Mouse (Mus musculus) natural killer cell, adult 2 months (primary cell): Measurements from ENCODE around the gene Jkamp.
A peak's percentile ranks its signal among the peaks of the same experiment; 100 is the strongest.
"Not testable (repeated sequence)": the region's sequence is repeated elsewhere in the genome, so short reads cannot be mapped to it uniquely, and the experiment has no call there.

Source experiments
- DNase-seq, 2 experiments: peaks; one replicate each; pipeline ENCODE4 v3.0.0; 2022; ENCODE audit warnings: low spot score in 2 of 2

Gene Jkamp

GRCm38 (mm10) chr12:72085329-72086165 is at the start of gene Jkamp, which contains the start of gene L3hypdh:
Gene Jkamp, plus strand, starts transcription at chr12:72085589.
Gene L3hypdh, minus strand, starts transcription at chr12:72085439.
- DNase-seq, result peak; percentile 100

GRCm38 (mm10) chr12:72036097-72036661 is 49.2 kb upstream of the Jkamp start:
- DNase-seq, result no peak

- no peak for DNase-seq
Observed at GRCm38 (mm10) chr12:72037049-72037448, 48.3 kb upstream of the Jkamp start.

- DNase-seq, result no peak
Observed at GRCm38 (mm10) chr12:72038866-72039265, 46.5 kb upstream of the Jkamp start.

- no peak for DNase-seq
Observed at GRCm38 (mm10) chr12:72039501-72039900, 45.9 kb upstream of the Jkamp start.

- DNase-seq, result no peak
Observed at GRCm38 (mm10) chr12:72041238-72041637, 44.2 kb upstream of the Jkamp start.

- no peak for DNase-seq
Observed at GRCm38 (mm10) chr12:72047513-72047912, 37.9 kb upstream of the Jkamp start.

- not testable (repeated sequence) for DNase-seq
Observed at GRCm38 (mm10) chr12:72050156-72050555, 35.2 kb upstream of the Jkamp start.

GRCm38 (mm10) chr12:72050821-72051220 is 34.6 kb upstream of the Jkamp start:
- DNase-seq, result no peak

- no peak for DNase-seq
Observed at GRCm38 (mm10) chr12:72052571-72052970, 32.8 kb upstream of the Jkamp start.

- DNase-seq, result no peak
Observed at GRCm38 (mm10) chr12:72053303-72053702, 32.1 kb upstream of the Jkamp start.

- no peak for DNase-seq
Observed at GRCm38 (mm10) chr12:72053851-72054250, 31.5 kb upstream of the Jkamp start.

- DNase-seq, result no peak
Observed at GRCm38 (mm10) chr12:72057780-72058179, 27.6 kb upstream of the Jkamp start.

- no peak for DNase-seq
Observed at GRCm38 (mm10) chr12:72069626-72070326, 15.6 kb upstream of the Jkamp start.

- peak; percentile 59 to 72 for DNase-seq
Observed at GRCm38 (mm10) chr12:72070327-72071269, 14.8 kb upstream of the Jkamp start, which contains the start of gene Gpr135. Gene Gpr135, minus strand, starts transcription at chr12:72071125.

- DNase-seq, result no peak
Observed at GRCm38 (mm10) chr12:72078248-72078647, 7.1 kb upstream of the Jkamp start.

- DNase-seq, result no peak
Observed at GRCm38 (mm10) chr12:72081961-72082360, 3.4 kb upstream of the Jkamp start.

- DNase-seq, result no peak
Observed at GRCm38 (mm10) chr12:72082370-72082769, 3.0 kb upstream of the Jkamp start.

GRCm38 (mm10) chr12:72083265-72083664 is 2.1 kb upstream of the Jkamp start:
- no peak for DNase-seq

- no peak for DNase-seq
Observed at GRCm38 (mm10) chr12:72084261-72085023, 947 bp upstream of the Jkamp start.

- no peak for DNase-seq
Observed at GRCm38 (mm10) chr12:72085024-72085328, 413 bp upstream of the Jkamp start.
